Mouse (Mus musculus) MEL (cell line): ENCODE measurements around the gene Gm6096. TPM values are rescaled to one million over a fixed set of nuclear protein-coding genes. Genes with fewer than 3 reads are reported as not detected.
A peak's percentile ranks its signal among the peaks of the same experiment; 100 is the strongest.

ENCODE experiments used
- DNase-seq: peaks from one replicate; pipeline ENCODE4 v3.0.0; 2011; ENCODE audit warnings: low read depth, low spot score
- H3K27ac ChIP-seq: 2 replicates; pipeline ENCODE4 v1.5.1; 2012; ENCODE audit warnings: low read depth, mild to moderate bottlenecking, control low read depth, low read length, moderate library complexity; ENCODE audit not compliant: control insufficient read depth
- H3K27me3 ChIP-seq, 2 experiments: fragments of 150-350 bp in 1 of 2; sonication (generic) in 1 of 2; 2 replicates each; pipeline ENCODE4 v1.6.1; 2012; ENCODE audit warnings: low read length in 2 of 2, mild to moderate bottlenecking in 2 of 2, improper control_type of control experiment in 1 of 2, moderate library complexity in 1 of 2; ENCODE audit not compliant: insufficient read depth in 2 of 2, control insufficient read depth in 1 of 2
- H3K36me3 ChIP-seq, 2 experiments: 2 replicates each; pipeline ENCODE4 v1.6.1; 2012 to 2014; ENCODE audit warnings: low read length in 2 of 2, improper control_type of control experiment in 1 of 2, inconsistent platforms in 1 of 2, mild to moderate bottlenecking in 1 of 2; ENCODE audit not compliant: insufficient read depth in 2 of 2, control insufficient read depth in 1 of 2
- H3K4me1 ChIP-seq, 2 experiments: fragments of 150-350 bp in 1 of 2; sonication (generic) in 1 of 2; 2 replicates each; pipeline ENCODE4 v1.6.1; 2012; ENCODE audit warnings: low read length in 2 of 2, improper control_type of control experiment in 1 of 2, mild to moderate bottlenecking in 1 of 2; ENCODE audit not compliant: insufficient read depth in 2 of 2, control insufficient read depth in 1 of 2
- H3K4me3 ChIP-seq, 2 experiments: fragments of 150-350 bp in 1 of 2; sonication (generic) in 1 of 2; 2 replicates each; pipeline ENCODE4 v1.5.1; 2012; ENCODE audit warnings: low read depth in 2 of 2, low read length in 2 of 2, mild to moderate bottlenecking in 2 of 2, moderate library complexity in 2 of 2, control low read depth in 1 of 2, improper control_type of control experiment in 1 of 2; ENCODE audit not compliant: control insufficient read depth in 1 of 2, insufficient read depth in 1 of 2
- H3K79me2 ChIP-seq: 2 replicates; pipeline ENCODE4 v1.6.1; 2012; ENCODE audit warnings: mild to moderate bottlenecking, low read length, moderate library complexity; ENCODE audit not compliant: control insufficient read depth, poor library complexity, insufficient read depth
- H3K9ac ChIP-seq: 2 replicates; pipeline ENCODE4 v1.6.1; 2012; ENCODE audit warnings: low read depth, mild to moderate bottlenecking, control low read depth, low read length, moderate library complexity; ENCODE audit not compliant: control insufficient read depth, poor library complexity, severe bottlenecking
- H3K9me3 ChIP-seq: fragments of 150-350 bp; sonication (generic); replicated peaks from 2 replicates; pipeline ENCODE4 v1.6.1; 2012; ENCODE audit warnings: mild to moderate bottlenecking, low read length, improper control_type of control experiment, moderate library complexity; ENCODE audit not compliant: insufficient read depth
- BHLHE40 ChIP-seq: IDR thresholded peaks from 2 replicates; pipeline ENCODE4 v1.6.1; 2012; ENCODE audit warnings: low read depth, mild to moderate bottlenecking, inconsistent platforms, low read length, improper control_type of control experiment, borderline replicate concordance
- CTCF ChIP-seq, 3 experiments: IDR thresholded peaks in 2 of 3; conservative IDR thresholded peaks in 1 of 3; 2 replicates each; pipeline ENCODE4 v1.5.1; 2011 to 2012; ENCODE audit warnings: low read length in 3 of 3, low read depth in 2 of 3, mild to moderate bottlenecking in 2 of 3, improper control_type of control experiment in 1 of 3, inconsistent platforms in 1 of 3, mixed read lengths in 1 of 3, moderate library complexity in 1 of 3; ENCODE audit not compliant: control insufficient read depth in 1 of 3, insufficient read depth in 1 of 3, poor library complexity in 1 of 3, severe bottlenecking in 1 of 3
- E2F4 ChIP-seq: IDR thresholded peaks from 2 replicates; pipeline ENCODE4 v1.6.1; 2011; ENCODE audit warnings: low read depth, low read length, improper control_type of control experiment, borderline replicate concordance
- ELF1 ChIP-seq: IDR thresholded peaks from 2 replicates; pipeline ENCODE4 v1.6.1; 2014; ENCODE audit warnings: low read depth, mild to moderate bottlenecking, inconsistent platforms, low read length, improper control_type of control experiment, moderate library complexity
- ETS1 ChIP-seq: IDR thresholded peaks from 2 replicates; pipeline ENCODE4 v1.6.1; 2012; ENCODE audit warnings: low read depth, mild to moderate bottlenecking, inconsistent platforms, low read length, improper control_type of control experiment, moderate library complexity
- GABPA ChIP-seq: IDR thresholded peaks from 2 replicates; pipeline ENCODE4 v1.6.1; 2012; ENCODE audit warnings: low read depth, mild to moderate bottlenecking, inconsistent platforms, low read length, improper control_type of control experiment, moderate library complexity
- GATA1 ChIP-seq: IDR thresholded peaks from 2 replicates; pipeline ENCODE4 v1.6.1; 2011; ENCODE audit warnings: low read depth, low read length, improper control_type of control experiment
- HCFC1 ChIP-seq: IDR thresholded peaks from 2 replicates; pipeline ENCODE4 v1.6.1; 2012; ENCODE audit warnings: low read depth, mild to moderate bottlenecking, inconsistent platforms, low read length, improper control_type of control experiment, moderate library complexity
- KAT2A ChIP-seq: conservative IDR thresholded peaks from 2 replicates; pipeline ENCODE4 v1.6.1; 2012; ENCODE audit warnings: low read depth, low read length, improper control_type of control experiment, inconsistent platforms
- MAFK ChIP-seq: IDR thresholded peaks from 2 replicates; pipeline ENCODE4 v1.6.1; 2011; ENCODE audit warnings: low read depth, mild to moderate bottlenecking, low read length, improper control_type of control experiment, borderline replicate concordance
- MAX ChIP-seq: IDR thresholded peaks from 2 replicates; pipeline ENCODE4 v1.6.1; 2011; ENCODE audit warnings: low read length, improper control_type of control experiment
- MAZ ChIP-seq: IDR thresholded peaks from 2 replicates; pipeline ENCODE4 v1.6.1; 2012; ENCODE audit warnings: low read depth, mild to moderate bottlenecking, inconsistent platforms, low read length, improper control_type of control experiment
- MEF2A ChIP-seq: IDR thresholded peaks from 2 replicates; pipeline ENCODE4 v1.6.1; 2014; ENCODE audit warnings: low read depth, mild to moderate bottlenecking, inconsistent platforms, low read length, improper control_type of control experiment; ENCODE audit not compliant: poor library complexity, insufficient replicate concordance, severe bottlenecking; ENCODE audit errors: extremely low read depth
- MXI1 ChIP-seq: IDR thresholded peaks from 2 replicates; pipeline ENCODE4 v1.6.1; 2011; ENCODE audit warnings: mild to moderate bottlenecking, low read depth, low read length, improper control_type of control experiment
- MYC ChIP-seq: IDR thresholded peaks from 2 replicates; pipeline ENCODE4 v1.6.1; 2011; ENCODE audit warnings: low read depth, mild to moderate bottlenecking, low read length, improper control_type of control experiment, moderate library complexity
- NELFE ChIP-seq: IDR thresholded peaks from 2 replicates; pipeline ENCODE4 v1.6.1; 2011; ENCODE audit warnings: low read depth, low read length, improper control_type of control experiment
- NRF1 ChIP-seq: IDR thresholded peaks from 2 replicates; pipeline ENCODE4 v1.6.1; 2014; ENCODE audit warnings: low read depth, mild to moderate bottlenecking, inconsistent platforms, low read length, improper control_type of control experiment, moderate library complexity; ENCODE audit not compliant: poor library complexity, insufficient read depth, severe bottlenecking
- POLR2A ChIP-seq, 2 experiments: IDR thresholded peaks; 2 replicates each; pipeline ENCODE4 v1.6.1; 2011 to 2012; ENCODE audit warnings: low read length in 2 of 2, mild to moderate bottlenecking in 2 of 2, control low read depth in 1 of 2, improper control_type of control experiment in 1 of 2, low read depth in 1 of 2, moderate library complexity in 1 of 2; ENCODE audit not compliant: control insufficient read depth in 1 of 2, insufficient read depth in 1 of 2, poor library complexity in 1 of 2
- POLR2AphosphoS2 ChIP-seq: IDR thresholded peaks from 2 replicates; pipeline ENCODE4 v1.6.1; 2011; ENCODE audit warnings: low read length, improper control_type of control experiment
- POLR2AphosphoS5 ChIP-seq: IDR thresholded peaks from 2 replicates; pipeline ENCODE4 v1.6.1; 2012; ENCODE audit warnings: low read depth, borderline replicate concordance, mild to moderate bottlenecking, inconsistent platforms, low read length, moderate library complexity, mixed read lengths
- RAD21 ChIP-seq: IDR thresholded peaks from 2 replicates; pipeline ENCODE4 v1.6.1; 2011; ENCODE audit warnings: mild to moderate bottlenecking, low read depth, low read length, improper control_type of control experiment
- TAL1 ChIP-seq: IDR thresholded peaks from 2 replicates; pipeline ENCODE4 v1.6.1; 2012; ENCODE audit warnings: mild to moderate bottlenecking, inconsistent platforms, low read length, moderate library complexity, mixed read lengths
- TBP ChIP-seq: IDR thresholded peaks from 2 replicates; pipeline ENCODE4 v1.8.0; 2011; ENCODE audit warnings: low read depth, low read length, improper control_type of control experiment
- TCF12 ChIP-seq: IDR thresholded peaks from 2 replicates; pipeline ENCODE4 v1.6.1; 2014; ENCODE audit warnings: low read depth, mild to moderate bottlenecking, inconsistent platforms, low read length, improper control_type of control experiment, moderate library complexity
- USF1 ChIP-seq: IDR thresholded peaks from 2 replicates; pipeline ENCODE4 v1.6.1; 2014; ENCODE audit warnings: low read depth, mild to moderate bottlenecking, inconsistent platforms, low read length, improper control_type of control experiment, moderate library complexity
- USF2 ChIP-seq, 2 experiments: IDR thresholded peaks; 2 replicates each; pipeline ENCODE4 v1.6.1; 2011 to 2012; ENCODE audit warnings: improper control_type of control experiment in 2 of 2, low read length in 2 of 2, borderline replicate concordance in 1 of 2, inconsistent platforms in 1 of 2, low read depth in 1 of 2, mild to moderate bottlenecking in 1 of 2; ENCODE audit not compliant: insufficient read depth in 1 of 2
- ZC3H11A ChIP-seq: IDR thresholded peaks from 2 replicates; pipeline ENCODE4 v1.6.1; 2012; ENCODE audit warnings: low read depth, mild to moderate bottlenecking, inconsistent platforms, low read length, improper control_type of control experiment
- ZKSCAN1 ChIP-seq: IDR thresholded peaks from 2 replicates; pipeline ENCODE4 v1.6.1; 2012; ENCODE audit warnings: low read depth, mild to moderate bottlenecking, inconsistent platforms, low read length, improper control_type of control experiment, moderate library complexity
- ZNF384 ChIP-seq: IDR thresholded peaks from 2 replicates; pipeline ENCODE4 v1.6.1; 2012; ENCODE audit warnings: low read depth, mild to moderate bottlenecking, inconsistent platforms, low read length, improper control_type of control experiment
- polyA plus RNA-seq, 2 experiments: library from polyadenylated mRNA; stranded (reverse) in 1 of 2; unstranded in 1 of 2; fragments of >175 nt in 1 of 2; fragments of >200 nt in 1 of 2; gene quantifications; 2 replicates each; pipeline versions ENCODE4 v1.2.1 to v1.2.4; 2012; ENCODE audit warnings: low replicate concordance in 2 of 2, low read depth in 1 of 2; ENCODE audit not compliant: insufficient read length in 2 of 2, insufficient read depth in 1 of 2, missing spikeins in 1 of 2
- total RNA-seq: library from RNA; depleted of rRNA; stranded (reverse); fragments of 300-350 nt; gene quantifications from 2 replicates; pipeline ENCODE4 v1.2.3, GENCODE M21; 2012

Gm6096 gene
- total and polyA plus RNA-seq, 3 experiments = not detected

DNA sequence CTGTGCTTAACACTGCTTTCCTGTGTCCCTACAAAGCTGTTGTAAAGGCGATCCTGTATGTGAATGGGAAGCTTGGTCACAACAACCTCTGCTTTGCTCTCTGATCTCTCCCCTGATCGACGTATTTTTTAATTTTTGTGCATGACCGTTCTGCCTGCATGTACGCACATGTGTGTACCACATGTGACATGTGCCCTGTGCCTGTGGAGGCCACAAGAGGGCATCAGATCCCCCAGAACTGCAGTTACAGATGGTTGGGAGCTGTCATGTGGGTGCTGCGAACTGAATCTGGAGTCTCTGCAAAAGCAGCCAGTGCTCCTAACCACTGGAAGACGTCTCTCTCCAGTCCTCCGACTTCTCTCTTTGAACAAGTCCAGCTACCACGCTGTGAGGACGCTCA lies 28.5 kb upstream of the Gm6096 start (continued):
- TF ChIP-seq MYC = peak; percentile 56; the same call in 1 of the 2 replicates

DNA sequence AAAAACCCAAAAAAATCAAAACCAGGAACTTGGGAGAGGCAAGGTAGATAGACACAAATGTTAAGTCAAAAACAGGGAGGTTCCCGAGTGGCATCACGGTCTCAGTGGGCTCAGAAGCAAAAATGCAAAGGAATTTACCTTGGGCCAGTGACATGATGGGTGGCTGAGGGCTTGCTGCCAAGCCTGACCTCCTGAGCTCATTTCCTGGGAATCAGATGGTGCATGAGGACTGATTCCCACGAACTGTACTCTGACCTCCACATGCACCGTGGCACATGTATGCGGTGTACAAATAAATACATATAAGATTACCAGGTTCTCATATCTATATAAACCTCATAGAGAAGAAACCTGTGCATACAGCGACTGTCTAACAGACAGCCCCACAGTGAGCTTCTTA lies 26.5 kb upstream of the Gm6096 start:
- TF ChIP-seq BHLHE40 (no peak), USF2 (IDR thresholded peaks at IDR 0.05; ENCODE audit: borderline replicate concordance in 1 of 2, insufficient read depth in 1 of 2, low read depth in 1 of 2, low read length in 2 of 2) (no peak)
- no peak for DNase-seq
- Histone ChIP-seq H3K4me1 (peaks cover 5 to 28% of the 10 kb centered on the region in 2 experiments; a peak in 3 of 4 replicates), H3K27ac (no peak overlapping the region), H3K4me3 (no peak overlapping the region), H3K27me3 (no peaks in the 10 kb centered on the region), H3K9me3 (no peaks in the 10 kb centered on the region), H3K79me2 (peaks cover 39% of the 10 kb centered on the region), H3K36me3 (peaks cover 22 to 53% of the 10 kb centered on the region in 2 experiments), H3K9ac (no peak overlapping the region)

DNA sequence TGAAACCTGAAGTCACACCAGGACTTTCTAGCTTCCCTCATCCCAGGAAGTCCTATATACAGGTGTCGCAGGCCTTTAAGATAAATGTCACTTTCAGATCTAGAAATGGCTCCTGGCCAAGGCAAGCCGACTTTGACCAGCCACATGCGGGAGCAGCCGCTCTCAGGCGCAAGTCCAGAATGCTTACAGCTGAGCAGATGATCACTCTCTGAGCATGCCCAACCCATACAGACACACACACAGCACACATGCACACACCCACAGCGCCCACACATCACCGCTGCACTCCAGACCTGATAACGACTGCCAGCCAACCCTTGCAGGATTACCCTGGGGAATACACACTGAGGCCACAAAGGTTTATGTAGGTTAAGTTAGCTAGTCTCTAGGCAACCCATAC lies 24.8 kb upstream of the Gm6096 start:
- peak; percentile 69 for DNase-seq
- no peak overlapping the region for H3K27ac ChIP-seq
- H3K9ac ChIP-seq = no peak overlapping the region
- H3K27me3 ChIP-seq = no peaks in the 10 kb centered on the region
- no peaks in the 10 kb centered on the region for H3K9me3 ChIP-seq
- peak overlapping the region in 1 of 2 experiments; percentile 37; a peak in 1 of 4 replicates for H3K4me3 ChIP-seq
- H3K79me2 ChIP-seq = peaks cover 47% of the 10 kb centered on the region
- peaks cover 22 to 45% of the 10 kb centered on the region in 2 experiments for H3K36me3 ChIP-seq
- H3K4me1 ChIP-seq = peaks cover 7 to 28% of the 10 kb centered on the region in 2 experiments; a peak in 3 of 4 replicates
- no peak for TF ChIP-seq RAD21
- TF ChIP-seq ZKSCAN1 = no peak
- TF ChIP-seq MAX = peak; percentile 35; the same call in 1 of the 2 replicates
- no peak for TF ChIP-seq ZNF384
- no peak for TF ChIP-seq MAZ
- no peak for TF ChIP-seq CTCF (IDR thresholded peaks at IDR 0.05 in 2 of 3, conservative IDR thresholded peaks at IDR 0.05 in 1 of 3; ENCODE audit: control insufficient read depth in 1 of 3, insufficient read depth in 1 of 3, low read depth in 2 of 3, low read length in 3 of 3, poor library complexity in 1 of 3, severe bottlenecking in 1 of 3)
- no peak for TF ChIP-seq USF2 (IDR thresholded peaks at IDR 0.05; ENCODE audit: borderline replicate concordance in 1 of 2, insufficient read depth in 1 of 2, low read depth in 1 of 2, low read length in 2 of 2)
- no peak for TF ChIP-seq HCFC1
- no peak for TF ChIP-seq TCF12
- TF ChIP-seq NELFE = no peak
- no peak for TF ChIP-seq USF1
- TF ChIP-seq GATA1 = peak; percentile 32; the same call in 1 of the 2 replicates
- no peak for TF ChIP-seq TBP
- no peak for TF ChIP-seq POLR2A (IDR thresholded peaks at IDR 0.05; ENCODE audit: control insufficient read depth in 1 of 2, insufficient read depth in 1 of 2, low read depth in 1 of 2, low read length in 2 of 2, poor library complexity in 1 of 2)
- TF ChIP-seq MAFK = no peak
- no peak for TF ChIP-seq BHLHE40
- TF ChIP-seq ZC3H11A = no peak
- no peak for TF ChIP-seq KAT2A
- no peak for TF ChIP-seq MEF2A
- TF ChIP-seq ELF1 = no peak
- peak; percentile 68 for TF ChIP-seq MXI1
- TF ChIP-seq POLR2AphosphoS5 = no peak
- peak; percentile 55 for TF ChIP-seq ETS1
- TF ChIP-seq POLR2AphosphoS2 = no peak
- no peak for TF ChIP-seq GABPA
- peak; percentile 71 for TF ChIP-seq NRF1
- no peak for TF ChIP-seq TAL1
- no peak for TF ChIP-seq E2F4
